Mouse (Mus musculus): ENCODE data around the gene Fndc5. TPM values are rescaled to one million over a fixed set of nuclear protein-coding genes. Genes with fewer than 3 reads are reported as not detected.

Gene Fndc5
- polyA plus RNA-seq, 1 experiment from 2014 or later, result 2.5 TPM

DNA sequence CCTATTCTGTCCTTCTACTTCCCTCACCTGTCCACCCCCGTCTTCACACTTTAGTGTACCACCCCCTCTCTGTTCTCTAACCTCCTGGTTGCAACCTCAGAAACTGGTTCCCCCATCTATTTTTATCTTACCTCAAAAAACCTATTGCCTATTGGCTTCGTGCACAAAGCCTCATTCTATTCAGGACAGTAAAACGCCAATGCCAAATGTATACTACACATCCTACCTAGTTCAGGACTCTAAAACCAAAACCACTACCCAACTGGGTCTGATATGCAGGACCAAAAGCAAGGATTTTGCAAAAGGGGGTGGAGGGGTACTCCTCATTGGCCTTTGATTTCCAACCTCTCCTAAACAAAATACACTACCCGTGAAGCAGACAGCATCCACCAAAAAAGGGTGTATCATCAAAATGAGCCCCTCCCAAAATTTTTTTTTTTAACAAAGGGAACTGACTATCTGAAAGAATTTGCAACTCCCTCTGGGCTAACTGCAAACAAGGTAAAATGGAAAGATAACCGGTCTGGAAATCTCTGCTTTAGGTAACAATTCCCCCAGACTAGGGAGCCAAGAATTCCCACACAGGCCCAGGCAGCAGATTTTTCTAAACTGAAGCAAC is 51.4 kb downstream of the Fndc5 start:
- H3K9me3 ChIP-seq (ENCODE audit: control insufficient read depth, low read length), result no peaks in the 10 kb centered on the region

DNA sequence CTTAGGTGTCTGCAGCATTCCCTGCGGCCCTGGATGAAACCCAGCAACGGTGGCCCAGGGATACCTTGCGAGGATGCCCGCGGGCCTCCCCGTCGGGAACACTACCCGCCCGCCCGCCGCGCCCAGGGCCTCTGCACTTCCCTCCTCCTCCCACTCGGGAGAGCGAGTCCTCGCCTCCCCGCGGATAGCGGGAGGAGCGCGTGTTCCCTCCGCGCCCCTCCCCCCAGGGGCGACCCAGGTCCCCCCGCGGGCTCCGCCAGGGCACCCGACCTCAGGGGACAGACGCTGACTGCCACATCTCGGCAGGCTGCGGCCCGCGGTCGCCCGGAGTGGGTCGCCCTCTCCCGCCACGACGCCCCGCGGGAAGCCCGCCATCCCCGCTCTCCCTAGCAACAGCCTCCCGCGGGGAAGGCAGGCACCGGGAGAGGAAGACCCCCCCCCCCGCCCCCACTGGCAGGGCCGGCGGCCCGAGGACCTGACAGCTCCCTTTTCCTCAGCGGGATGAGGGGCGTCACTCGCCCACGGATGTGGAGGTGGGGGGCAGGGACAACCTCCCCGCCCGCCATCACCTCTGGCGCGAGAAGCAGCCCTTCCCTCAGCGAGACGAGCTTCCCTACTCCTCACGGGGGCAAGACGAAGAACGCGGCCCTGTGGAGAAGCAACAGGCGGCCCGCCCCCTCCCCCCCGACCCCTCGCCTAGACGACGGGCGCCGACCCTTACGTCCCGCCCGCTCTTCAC is 52.2 kb downstream of the Fndc5 start:
- Histone ChIP-seq H3K36me3 (ENCODE audit: control insufficient read depth, insufficient read depth, low read length) (no peaks in the 10 kb centered on the region), H3K4me1 (replicated peaks; ENCODE audit: control insufficient read depth, insufficient read depth, low read length) (no peaks in the 10 kb centered on the region), H3K9me3 (ENCODE audit: control insufficient read depth, low read length) (no peaks in the 10 kb centered on the region), H3K9ac (ENCODE audit: low read depth, low read length) (peak overlapping the region; percentile 81), H3K4me3 (ENCODE audit: low read depth, low read length) (peak overlapping the region; percentile 92), H3K4me2 (replicated peaks; ENCODE audit: low read depth, low read length) (peak overlapping the region; percentile 85), H3K27me3 (ENCODE audit: control insufficient read depth, insufficient read depth, low read length) (no peaks in the 10 kb centered on the region), H3K27ac (ENCODE audit: low read depth, low read length) (peak overlapping the region; percentile 90)
- WGBS, result under 1% methylated on average over 45 of the region's 74 CpGs
- DNase-seq (ENCODE audit: low spot score) (peak; percentile 70), ATAC-seq (ENCODE audit: low FRiP score) (peak; percentile 84)

More for the DNA sequence above, 51.4 kb downstream of the Fndc5 start:
- ATAC-seq (ENCODE audit: low FRiP score) (no peak), DNase-seq (ENCODE audit: low spot score) (no peak)
- Histone ChIP-seq H3K27ac (ENCODE audit: low read depth, low read length) (no peak overlapping the region), H3K27me3 (ENCODE audit: control insufficient read depth, insufficient read depth, low read length) (no peaks in the 10 kb centered on the region), H3K4me3 (ENCODE audit: low read depth, low read length) (peak overlapping the region; percentile 92), H3K9ac (ENCODE audit: low read depth, low read length) (peak overlapping the region; percentile 81; the same call in 1 of the 2 replicates), H3K36me3 (ENCODE audit: control insufficient read depth, insufficient read depth, low read length) (no peaks in the 10 kb centered on the region), H3K4me1 (replicated peaks; ENCODE audit: control insufficient read depth, insufficient read depth, low read length) (no peaks in the 10 kb centered on the region), H3K4me2 (replicated peaks; ENCODE audit: low read depth, low read length) (peak overlapping the region; percentile 85)
- 48% methylated on average over 5 of the region's 5 CpGs for WGBS

- H3K27me3 ChIP-seq (ENCODE audit: control insufficient read depth, insufficient read depth, low read length), result no peaks in the 10 kb centered on the region
- peak within 1 kb of the TSS; percentile 92 for H3K4me3 ChIP-seq (ENCODE audit: low read depth, low read length)
- peak within 1 kb of the TSS; percentile 85 for H3K4me2 ChIP-seq (replicated peaks; ENCODE audit: low read depth, low read length)
- ATAC-seq (ENCODE audit: low FRiP score) (peak; percentile 88), DNase-seq (ENCODE audit: low spot score) (peak; percentile 98)
- H3K36me3 ChIP-seq (ENCODE audit: control insufficient read depth, insufficient read depth, low read length), result no peaks in the 10 kb centered on the region
- H3K27ac ChIP-seq (ENCODE audit: low read depth, low read length), result peak within 1 kb of the TSS; percentile 90
- H3K9ac ChIP-seq (ENCODE audit: low read depth, low read length), result peak within 1 kb of the TSS; percentile 81
- no peaks in the 10 kb centered on the region for H3K9me3 ChIP-seq (ENCODE audit: control insufficient read depth, low read length)
- H3K4me1 ChIP-seq (replicated peaks; ENCODE audit: control insufficient read depth, insufficient read depth, low read length), result no peaks in the 10 kb centered on the region
- WGBS, result 1% methylated on average over 49 of the region's 58 CpGs
Observed at GRCm38 (mm10) chr4:129189542-129190519, 53.0 kb downstream of the Fndc5 start, which contains the start of the genes S100pbp and Yars. S100pbp (minus strand) TSS chr4:129189727. Yars (plus strand) TSS chr4:129189760.

GRCm38 (mm10) chr4:129190538-129190937 is 53.7 kb downstream of the Fndc5 start:
- no peaks in the 10 kb centered on the region for H3K4me1 ChIP-seq (replicated peaks; ENCODE audit: control insufficient read depth, insufficient read depth, low read length)
- H3K4me2 ChIP-seq (replicated peaks; ENCODE audit: low read depth, low read length), result peak overlapping the region; percentile 55

GRCm38 (mm10) chr4:129191691-129192090 is 54.9 kb downstream of the Fndc5 start:
- ATAC-seq (ENCODE audit: low FRiP score) (no peak), DNase-seq (ENCODE audit: low spot score) (no peak)
- no peaks in the 10 kb centered on the region for H3K9me3 ChIP-seq (ENCODE audit: control insufficient read depth, low read length)
- WGBS, result 74% methylated on average over 5 of the region's 5 CpGs
- 0 out of 2 replicates have a peak, but pooled peaks cover 3% of the 10 kb centered on the region for H3K36me3 ChIP-seq (ENCODE audit: control insufficient read depth, insufficient read depth, low read length)
- H3K4me2 ChIP-seq (replicated peaks; ENCODE audit: low read depth, low read length), result no peak overlapping the region
- H3K27ac ChIP-seq (ENCODE audit: low read depth, low read length), result no peak overlapping the region
- no peaks in the 10 kb centered on the region for H3K27me3 ChIP-seq (ENCODE audit: control insufficient read depth, insufficient read depth, low read length)
- H3K4me1 ChIP-seq (replicated peaks; ENCODE audit: control insufficient read depth, insufficient read depth, low read length), result no peaks in the 10 kb centered on the region
- no peak overlapping the region for H3K9ac ChIP-seq (ENCODE audit: low read depth, low read length)
- H3K4me3 ChIP-seq (ENCODE audit: low read depth, low read length), result no peak overlapping the region

More at GRCm38 (mm10) chr4:129190538-129190937, 53.7 kb downstream of the Fndc5 start:
- Histone ChIP-seq H3K27ac (ENCODE audit: low read depth, low read length) (peak overlapping the region; percentile 77; the same call in 1 of the 2 replicates), H3K4me3 (ENCODE audit: low read depth, low read length) (peak overlapping the region; percentile 92), H3K9me3 (ENCODE audit: control insufficient read depth, low read length) (no peaks in the 10 kb centered on the region), H3K27me3 (ENCODE audit: control insufficient read depth, insufficient read depth, low read length) (no peaks in the 10 kb centered on the region), H3K36me3 (ENCODE audit: control insufficient read depth, insufficient read depth, low read length) (no peaks in the 10 kb centered on the region), H3K9ac (ENCODE audit: low read depth, low read length) (peak overlapping the region; percentile 62)
- 5% methylated on average over 12 of the region's 12 CpGs for WGBS
- ATAC-seq (ENCODE audit: low FRiP score), result no peak
- no peak for DNase-seq (ENCODE audit: low spot score)

Other genes starting within 250 kb of the Fndc5 start
- gene Azin2, start 174.6 kb upstream of the Fndc5 start, polyA plus RNA-seq (2014; fragmentation: Nextera tagmentation; extraction: Ambion mirVana), result 10.8 and 12.5 TPM in 2 replicates
- gene Ak2, start 145.0 kb upstream of the Fndc5 start, polyA plus RNA-seq (2014; fragmentation: Nextera tagmentation; extraction: Ambion mirVana), result 119 and 128 TPM in 2 replicates
- 10.7 and 11.1 TPM in 2 replicates for gene Rnf19b, start 78.7 kb upstream of the Fndc5 start, polyA plus RNA-seq (2014; fragmentation: Nextera tagmentation; extraction: Ambion mirVana)
- 0.96 and 1.4 TPM in 2 replicates for gene Tmem54, start 31.5 kb upstream of the Fndc5 start, polyA plus RNA-seq (2014; fragmentation: Nextera tagmentation; extraction: Ambion mirVana)
- gene Hpca, start 15.0 kb upstream of the Fndc5 start, polyA plus RNA-seq (2014; fragmentation: Nextera tagmentation; extraction: Ambion mirVana), result 2.3 and 2.6 TPM in 2 replicates
- gene S100pbp, start 52.7 kb downstream of the Fndc5 start, polyA plus RNA-seq (2014; fragmentation: Nextera tagmentation; extraction: Ambion mirVana), result 19.9 and 20.7 TPM in 2 replicates
- gene Yars, start 52.8 kb downstream of the Fndc5 start, polyA plus RNA-seq (2014; fragmentation: Nextera tagmentation; extraction: Ambion mirVana), result 102 and 109 TPM in 2 replicates
- 3.2 and 3.6 TPM in 2 replicates for gene C77080, start 124.4 kb downstream of the Fndc5 start, polyA plus RNA-seq (2014; fragmentation: Nextera tagmentation; extraction: Ambion mirVana)
- 0.56 and 0.99 TPM in 2 replicates for gene Sync, start 150.6 kb downstream of the Fndc5 start, polyA plus RNA-seq (2014; fragmentation: Nextera tagmentation; extraction: Ambion mirVana)
- 505 and 518 TPM in 2 replicates for gene Rbbp4, start 198.4 kb downstream of the Fndc5 start, polyA plus RNA-seq (2014; fragmentation: Nextera tagmentation; extraction: Ambion mirVana)
- gene Zbtb8os, start 198.7 kb downstream of the Fndc5 start, polyA plus RNA-seq (2014; fragmentation: Nextera tagmentation; extraction: Ambion mirVana), result 42.7 and 45.2 TPM in 2 replicates
- 8.1 and 11.5 TPM in 2 replicates for gene Zbtb8a, start 241.1 kb downstream of the Fndc5 start, polyA plus RNA-seq (2014; fragmentation: Nextera tagmentation; extraction: Ambion mirVana)